Mouse (Mus musculus) heart, embryonic 16.5 days (tissue): ENCODE measurements around the gene Lrrc19. TPM values are rescaled to one million over a fixed set of nuclear protein-coding genes. Genes with fewer than 3 reads are reported as not detected.
"Not testable (repeated sequence)": the region's sequence is repeated elsewhere in the genome, so short reads cannot be mapped to it uniquely, and the experiment has no call there.

ENCODE experiments used
- ATAC-seq: fragments of 200-750 bp; cut with Nextera tagmentation; replicated peaks from 2 replicates; pipeline ENCODE4 v1.8.0; 2017; ENCODE audit warnings: moderate number of reproducible peaks; ENCODE audit not compliant: insufficient read depth, low FRiP score; ENCODE audit errors: extremely low read depth
- H3K27ac ChIP-seq: fragments of 300-500 bp; sonication (generic); 2 replicates; pipeline ENCODE4 v1.5.1; 2014; ENCODE audit warnings: mild to moderate bottlenecking, low read length, control low read depth, moderate library complexity
- H3K27me3 ChIP-seq: fragments of 300-500 bp; sonication (generic); 2 replicates; pipeline ENCODE4 v1.6.1; 2014; ENCODE audit warnings: low read length, mixed read lengths; ENCODE audit not compliant: control insufficient read depth, insufficient read depth
- H3K36me3 ChIP-seq: fragments of 300-500 bp; sonication (generic); 2 replicates; pipeline ENCODE4 v1.6.1; 2014; ENCODE audit not compliant: control insufficient read depth, insufficient read depth
- H3K4me1 ChIP-seq: fragments of 300-500 bp; sonication (generic); 2 replicates; pipeline ENCODE4 v1.6.1; 2014; ENCODE audit warnings: low read length, mixed read lengths; ENCODE audit not compliant: control insufficient read depth, insufficient read depth
- H3K4me2 ChIP-seq: fragments of 300-500 bp; sonication (generic); 2 replicates; pipeline ENCODE4 v1.6.1; 2014; ENCODE audit warnings: low read depth, mild to moderate bottlenecking, control low read depth, low read length
- H3K4me3 ChIP-seq: fragments of 300-500 bp; sonication (generic); 2 replicates; pipeline ENCODE4 v1.5.1; 2014; ENCODE audit warnings: mild to moderate bottlenecking, control low read depth, low read length
- H3K9ac ChIP-seq: fragments of 300-500 bp; sonication (generic); 2 replicates; pipeline ENCODE4 v1.6.1; 2014; ENCODE audit warnings: low read length, control low read depth
- H3K9me3 ChIP-seq: fragments of 300-500 bp; sonication (generic); replicated peaks from 2 replicates; pipeline ENCODE4 v1.6.1; 2016; ENCODE audit warnings: low read length; ENCODE audit not compliant: control insufficient read depth
- WGBS: fragments of 180-500 bp; shearing (Covaris S2); extraction: QIAGEN DNeasy Blood & Tissue Kit; methylation state at CpG from one replicate; pipeline ENCODE4 v1.1.7; 2014; 5-methylcytosine and 5-hydroxymethylcytosine counted together
- polyA plus RNA-seq: library from polyadenylated mRNA; unstranded; fragments of >200 nt; fragmentation: Nextera tagmentation; extraction: Ambion mirVana; gene quantifications from 2 replicates; pipeline ENCODE4 v1.2.1, GENCODE M21; 2015

Gene Lrrc19
- polyA plus RNA-seq, 1 experiment from 2014 or later, result 0.26 TPM

- no peak overlapping the region for H3K9ac ChIP-seq
- H3K4me3 ChIP-seq, result no peak overlapping the region
- H3K36me3 ChIP-seq, result no peaks in the 10 kb centered on the region
- 0 out of 2 replicates have a peak, but pooled peaks have one; percentile 58 for ATAC-seq
- H3K27me3 ChIP-seq, result no peaks in the 10 kb centered on the region
- no peaks in the 10 kb centered on the region for H3K4me1 ChIP-seq
- H3K4me2 ChIP-seq, result no peak overlapping the region
- no peaks in the 10 kb centered on the region for H3K9me3 ChIP-seq
- 40% methylated on average over 1 of the region's 1 CpGs for WGBS
- no peak overlapping the region for H3K27ac ChIP-seq
Observed at GRCm38 (mm10) chr4:94669718-94670117, 19.8 kb upstream of the Lrrc19 start.

- H3K36me3 ChIP-seq, H3K4me2 ChIP-seq, H3K27ac ChIP-seq, H3K4me1 ChIP-seq, H3K27me3 ChIP-seq, ATAC-seq, H3K9ac ChIP-seq, H3K4me3 ChIP-seq, H3K9me3 ChIP-seq: not testable (repeated sequence)
- 82% methylated on average over 5 of the region's 5 CpGs for WGBS
Observed at GRCm38 (mm10) chr4:94650426-94651175, 657 bp upstream of the Lrrc19 start.

- Histone ChIP-seq H3K27me3 (no peaks in the 10 kb centered on the region), H3K9me3 (no peaks in the 10 kb centered on the region), H3K4me2 (no peak overlapping the region), H3K4me1 (no peaks in the 10 kb centered on the region), H3K27ac (no peak overlapping the region), H3K4me3 (no peak overlapping the region), H3K36me3 (no peaks in the 10 kb centered on the region; the same call in 1 of the 2 replicates), H3K9ac (no peak overlapping the region)
- 87% methylated on average over 2 of the region's 2 CpGs for WGBS
- no peak for ATAC-seq
Observed at GRCm38 (mm10) chr4:94643141-94643540, 6.8 kb downstream of the Lrrc19 start.

- Histone ChIP-seq H3K9me3 (no peaks in the 10 kb centered on the region), H3K4me2 (no peak overlapping the region), H3K36me3 (0 out of 2 replicates have a peak, but pooled peaks cover 2% of the 10 kb centered on the region), H3K9ac (no peak overlapping the region), H3K27me3 (no peaks in the 10 kb centered on the region), H3K4me3 (no peak overlapping the region), H3K4me1 (peaks cover 2% of the 10 kb centered on the region), H3K27ac (no peak overlapping the region)
- no peak for ATAC-seq
- 86% methylated on average over 2 of the region's 2 CpGs for WGBS
Observed at GRCm38 (mm10) chr4:94620077-94620476, 29.9 kb downstream of the Lrrc19 start.

GRCm38 (mm10) chr4:94614627-94615006 is 35.3 kb downstream of the Lrrc19 start:
- Histone ChIP-seq H3K9ac (peak overlapping the region; percentile 82), H3K9me3 (no peaks in the 10 kb centered on the region), H3K27me3 (no peaks in the 10 kb centered on the region), H3K4me2 (peak overlapping the region; percentile 91), H3K27ac (peak overlapping the region; percentile 67), H3K4me1 (peaks cover 6% of the 10 kb centered on the region), H3K4me3 (peak overlapping the region; percentile 86), H3K36me3 (no peaks in the 10 kb centered on the region)
- peak; percentile 49 for ATAC-seq
- under 1% methylated on average over 18 of the region's 18 CpGs for WGBS

- 3% methylated on average over 29 of the region's 29 CpGs for WGBS
- peak; percentile 100 for ATAC-seq
- peak within 1 kb of the TSS; percentile 91 for H3K4me2 ChIP-seq
- H3K36me3 ChIP-seq, result no peaks in the 10 kb centered on the region
- peak within 1 kb of the TSS; percentile 86 for H3K4me3 ChIP-seq
- peaks cover 6% of the 10 kb centered on the region for H3K4me1 ChIP-seq
- peak within 1 kb of the TSS; percentile 67 for H3K27ac ChIP-seq
- peak within 1 kb of the TSS; percentile 82 for H3K9ac ChIP-seq
- no peaks in the 10 kb centered on the region for H3K27me3 ChIP-seq
- no peaks in the 10 kb centered on the region for H3K9me3 ChIP-seq
Observed at GRCm38 (mm10) chr4:94613972-94614626, 35.8 kb downstream of the Lrrc19 start, which contains the start of gene Ift74. Gene Ift74 (plus strand): TSS chr4:94614491.

- Histone ChIP-seq H3K36me3 (no peaks in the 10 kb centered on the region), H3K9ac (no peak overlapping the region), H3K9me3 (no peaks in the 10 kb centered on the region), H3K4me1 (peaks cover 5% of the 10 kb centered on the region), H3K4me2 (no peak overlapping the region), H3K27ac (no peak overlapping the region), H3K4me3 (no peak overlapping the region), H3K27me3 (no peaks in the 10 kb centered on the region)
- no peak for ATAC-seq
- WGBS, result 44% methylated on average over 3 of the region's 3 CpGs
Observed at GRCm38 (mm10) chr4:94610339-94610738, 39.6 kb downstream of the Lrrc19 start.

GRCm38 (mm10) chr4:94605591-94605990 is 44.4 kb downstream of the Lrrc19 start:
- Histone ChIP-seq H3K27me3 (no peaks in the 10 kb centered on the region), H3K27ac (no peak overlapping the region), H3K4me3 (no peak overlapping the region), H3K9ac (no peak overlapping the region), H3K4me2 (no peak overlapping the region), H3K9me3 (no peaks in the 10 kb centered on the region), H3K36me3 (no peaks in the 10 kb centered on the region), H3K4me1 (peaks cover 8% of the 10 kb centered on the region)
- no peak for ATAC-seq
- 83% methylated on average over 2 of the region's 2 CpGs for WGBS

- Histone ChIP-seq H3K9me3 (no peaks in the 10 kb centered on the region), H3K4me2 (no peak overlapping the region), H3K27me3 (no peaks in the 10 kb centered on the region), H3K4me3 (no peak overlapping the region), H3K4me1 (peaks cover 8% of the 10 kb centered on the region), H3K36me3 (no peaks in the 10 kb centered on the region), H3K27ac (no peak overlapping the region), H3K9ac (no peak overlapping the region)
- WGBS, result 80% methylated on average over 2 of the region's 2 CpGs
- ATAC-seq, result no peak
Observed at GRCm38 (mm10) chr4:94604452-94605019, 45.4 kb downstream of the Lrrc19 start.
